Mouse (Mus musculus): ENCODE measurements around the gene Ints13.

- TF ChIP-seq POLR2A (IDR thresholded peaks at IDR 0.05; ENCODE audit: insufficient read length, low read depth), result no peak
- TF ChIP-seq POLR2AphosphoS2 (IDR thresholded peaks at IDR 0.05; ENCODE audit: insufficient read length, low read depth), result no peak
- no peak for TF ChIP-seq USF1 (IDR thresholded peaks at IDR 0.05; ENCODE audit: low read depth)
Measured at GRCm38 (mm10) chr6:146538071-146538470, 39.6 kb downstream of the Ints13 start.
